Mouse (Mus musculus): ENCODE measurements around the gene Sgcd. TPM values are rescaled to one million over a fixed set of nuclear protein-coding genes. Genes with fewer than 3 reads are reported as not detected.

Sgcd gene
- total and polyA plus RNA-seq, 3 experiments = 0.38 to 2.4 (median 0.43) TPM

- TF ChIP-seq ZNF384 (IDR thresholded peaks at IDR 0.05; ENCODE audit: low read depth, low read length) = no peak
- TF ChIP-seq USF1 (IDR thresholded peaks at IDR 0.05; ENCODE audit: low read depth, low read length) = no peak
- TF ChIP-seq ETS1 (conservative IDR thresholded peaks at IDR 0.05; ENCODE audit: low read depth, low read length) = no peak
These were observed 97.1 kb downstream of the Sgcd start (continued) for GRCm38 (mm10) chr11:47891617-47892172.

DNA sequence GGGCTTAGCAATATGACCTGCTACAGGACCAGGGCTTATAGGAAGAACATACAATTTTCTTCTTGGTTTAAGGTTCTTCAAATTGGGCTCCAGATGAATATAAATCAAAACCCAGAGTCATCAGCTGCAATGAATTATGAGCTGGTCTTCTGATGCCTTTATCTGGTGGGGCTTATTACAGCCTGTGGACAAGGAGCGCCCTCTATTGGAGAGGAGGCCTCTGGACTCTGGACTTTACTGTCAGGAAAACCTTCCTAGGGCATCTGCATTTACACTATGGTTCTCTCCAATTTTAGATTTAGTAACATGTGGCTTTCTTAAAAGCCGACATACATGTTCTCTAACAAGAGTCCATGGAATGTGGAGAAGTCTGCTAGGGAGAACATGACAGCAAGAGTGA lies 98.5 kb downstream of the Sgcd start:
- no peak for TF ChIP-seq TBP (conservative IDR thresholded peaks at IDR 0.05; ENCODE audit: low read depth, low read length)
- TF ChIP-seq RAD21 (IDR thresholded peaks at IDR 0.05; ENCODE audit: low read depth, low read length) = peak; percentile 67
- TF ChIP-seq USF2 (conservative IDR thresholded peaks at IDR 0.05; ENCODE audit: low read depth, low read length) = no peak
- TF ChIP-seq CTCF (conservative IDR thresholded peaks at IDR 0.05 in 1 of 2, IDR thresholded peaks at IDR 0.05 in 1 of 2; ENCODE audit: low read depth in 2 of 2, low read length in 2 of 2) = peak; percentile 59 to 67
- TF ChIP-seq SMC3 (IDR thresholded peaks at IDR 0.05; ENCODE audit: low read depth, low read length) = peak; percentile 22
- Histone ChIP-seq H3K9me3 (replicated peaks; ENCODE audit: low read length) (no peaks in the 10 kb centered on the region), H3K36me3 (replicated peaks in 1 of 2; ENCODE audit: control insufficient read depth in 1 of 2, insufficient read depth in 1 of 2, low read length in 1 of 2) (no peaks in the 10 kb centered on the region), H3K79me2 (replicated peaks; ENCODE audit: control insufficient read depth, extremely low read depth, insufficient read depth, poor library complexity, severe bottlenecking) (no peaks in the 10 kb centered on the region), H3K4me3 (replicated peaks in 1 of 3; ENCODE audit: low read depth in 2 of 3, low read length in 2 of 3, poor library complexity in 1 of 3) (no peak overlapping the region), H3K4me2 (ENCODE audit: insufficient read depth, low read depth, poor library complexity, severe bottlenecking) (no peak overlapping the region), H3K9ac (ENCODE audit: insufficient read depth, low read depth) (no peak overlapping the region), H3K4me1 (ENCODE audit: control insufficient read depth in 1 of 2, insufficient read depth in 2 of 2) (peaks cover 2 to 12% of the 10 kb centered on the region in 2 experiments; a peak in 2 of 4 replicates), H3K27ac (ENCODE audit: insufficient read depth, low read depth) (no peak overlapping the region), H3K27me3 (replicated peaks) (no peaks in the 10 kb centered on the region)
- dilution Hi-C loops (cut with MboI; ENCODE audit: extremely low pct_ligation_motif_present, extremely low pct_unique_long_range_greater_than_20kb, low sequenced_read_pairs) = no loop called here
- DNase-seq (ENCODE audit: extremely low read depth) = peak; percentile 53
- in situ Hi-C loops (cut with MboI; ENCODE audit: low pct_ligation_motif_present, low pct_unique_long_range_greater_than_20kb, low sequenced_read_pairs) = no loop called here

GRCm38 (mm10) chr11:47885310-47885709 lies 103.5 kb downstream of the Sgcd start:
- in situ Hi-C loops (cut with MboI; ENCODE audit: low pct_ligation_motif_present, low pct_unique_long_range_greater_than_20kb, low sequenced_read_pairs) (no loop called here), dilution Hi-C loops (cut with MboI; ENCODE audit: extremely low pct_ligation_motif_present, extremely low pct_unique_long_range_greater_than_20kb, low sequenced_read_pairs) (no loop called here)
- TF ChIP-seq MYC (IDR thresholded peaks at IDR 0.05; ENCODE audit: low read depth, low read length) (no peak), POLR2AphosphoS2 (IDR thresholded peaks at IDR 0.05; ENCODE audit: low read depth, low read length) (no peak), SMC3 (IDR thresholded peaks at IDR 0.05; ENCODE audit: low read depth, low read length) (no peak), MEF2A (IDR thresholded peaks at IDR 0.05; ENCODE audit: borderline replicate concordance, low read depth, low read length) (no peak), RAD21 (IDR thresholded peaks at IDR 0.05; ENCODE audit: low read depth, low read length) (no peak), ELF1 (IDR thresholded peaks at IDR 0.05; ENCODE audit: low read depth, low read length) (no peak), MAX (IDR thresholded peaks at IDR 0.05; ENCODE audit: low read length) (no peak), JUND (conservative IDR thresholded peaks at IDR 0.05; ENCODE audit: low read depth, low read length) (no peak), NELFE (IDR thresholded peaks at IDR 0.05; ENCODE audit: low read depth, low read length) (no peak), RCOR1 (conservative IDR thresholded peaks at IDR 0.05; ENCODE audit: low read depth, low read length) (no peak), IRF4 (IDR thresholded peaks at IDR 0.05; ENCODE audit: low read depth, low read length) (no peak), ETS1 (conservative IDR thresholded peaks at IDR 0.05; ENCODE audit: low read depth, low read length) (no peak)
- no peak overlapping the region for H3K9ac ChIP-seq (ENCODE audit: insufficient read depth, low read depth)
- H3K4me3 ChIP-seq (replicated peaks in 1 of 3; ENCODE audit: low read depth in 2 of 3, low read length in 2 of 3, poor library complexity in 1 of 3) = no peak overlapping the region
- H3K27me3 ChIP-seq (replicated peaks) = no peaks in the 10 kb centered on the region
- H3K79me2 ChIP-seq (replicated peaks; ENCODE audit: control insufficient read depth, extremely low read depth, insufficient read depth, poor library complexity, severe bottlenecking) = no peaks in the 10 kb centered on the region
- DNase-seq (ENCODE audit: extremely low read depth) = no peak
- peaks cover 2 to 7% of the 10 kb centered on the region in 2 experiments; a peak in 2 of 4 replicates for H3K4me1 ChIP-seq (ENCODE audit: control insufficient read depth in 1 of 2, insufficient read depth in 2 of 2)
- H3K4me2 ChIP-seq (ENCODE audit: insufficient read depth, low read depth, poor library complexity, severe bottlenecking) = no peak overlapping the region
- no peaks in the 10 kb centered on the region for H3K9me3 ChIP-seq (replicated peaks; ENCODE audit: low read length)
- no peak overlapping the region for H3K27ac ChIP-seq (ENCODE audit: insufficient read depth, low read depth)
- H3K36me3 ChIP-seq (replicated peaks in 1 of 2; ENCODE audit: control insufficient read depth in 1 of 2, insufficient read depth in 1 of 2, low read length in 1 of 2) = no peaks in the 10 kb centered on the region
